Mouse (Mus musculus) cerebellum, adult 18-20 months (tissue): ENCODE results near the gene Gm49380.

ENCODE experiments used
- DNase-seq, 2 experiments: peaks; one replicate each; pipeline ENCODE4 v3.0.0; 2021

Gm49380 gene

GRCm38 (mm10) chr9:44113105-44113789 is at the start of gene Gm49380, which contains the start of gene Rnf26:
TSS of gene Gm49380 (minus strand) at chr9:44113500.
TSS of gene Rnf26 (minus strand) at chr9:44113517.
- DNase-seq: peak; percentile 94 to 98

GRCm38 (mm10) chr9:44159886-44160285 is 46.6 kb upstream of the Gm49380 start:
- no peak for DNase-seq

GRCm38 (mm10) chr9:44147290-44147689 is 34.0 kb upstream of the Gm49380 start:
- no peak for DNase-seq

- peak; percentile 71 to 72 for DNase-seq
Observed at GRCm38 (mm10) chr9:44144718-44145060, 31.4 kb upstream of the Gm49380 start.

GRCm38 (mm10) chr9:44144023-44144717 is 30.9 kb upstream of the Gm49380 start:
- peak; percentile 63 to 69 for DNase-seq

- DNase-seq: no peak
Observed at GRCm38 (mm10) chr9:44143421-44143820, 30.1 kb upstream of the Gm49380 start.

GRCm38 (mm10) chr9:44141951-44142350 is 28.7 kb upstream of the Gm49380 start:
- DNase-seq: no peak

GRCm38 (mm10) chr9:44137846-44138245 is 24.5 kb upstream of the Gm49380 start:
- no peak for DNase-seq

GRCm38 (mm10) chr9:44135731-44136411 is 22.6 kb upstream of the Gm49380 start:
- peak; percentile 51 to 53 for DNase-seq

GRCm38 (mm10) chr9:44134851-44135730 is 21.8 kb upstream of the Gm49380 start:
- peak; percentile 58 to 76 for DNase-seq

GRCm38 (mm10) chr9:44134101-44134850 is 21.0 kb upstream of the Gm49380 start, which contains the start of gene Mcam:
TSS of gene Mcam (plus strand) at chr9:44134469.
- DNase-seq: peak; percentile 77 to 85

- peak; percentile 38 to 46 for DNase-seq
Observed at GRCm38 (mm10) chr9:44133287-44133686, 20.0 kb upstream of the Gm49380 start.

- no peak for DNase-seq
Observed at GRCm38 (mm10) chr9:44132200-44132599, 18.9 kb upstream of the Gm49380 start.

GRCm38 (mm10) chr9:44131276-44131590 is 17.9 kb upstream of the Gm49380 start:
- DNase-seq: no peak

GRCm38 (mm10) chr9:44130581-44131275 is 17.4 kb upstream of the Gm49380 start:
- peak in 1 of 2 experiments; percentile 23 for DNase-seq

- DNase-seq: peak; percentile 51
Observed at GRCm38 (mm10) chr9:44130034-44130433, 16.7 kb upstream of the Gm49380 start.

GRCm38 (mm10) chr9:44129633-44130032 is 16.3 kb upstream of the Gm49380 start:
- no peak for DNase-seq

- no peak for DNase-seq
Observed at GRCm38 (mm10) chr9:44127351-44127801, 14.1 kb upstream of the Gm49380 start.

GRCm38 (mm10) chr9:44126746-44127145 is 13.4 kb upstream of the Gm49380 start:
- no peak for DNase-seq

- DNase-seq: peak; percentile 86 to 93
Observed at GRCm38 (mm10) chr9:44125546-44126428, 12.5 kb upstream of the Gm49380 start.
